Mouse (Mus musculus): Measurements from ENCODE around the gene Tmem53.

DNA sequence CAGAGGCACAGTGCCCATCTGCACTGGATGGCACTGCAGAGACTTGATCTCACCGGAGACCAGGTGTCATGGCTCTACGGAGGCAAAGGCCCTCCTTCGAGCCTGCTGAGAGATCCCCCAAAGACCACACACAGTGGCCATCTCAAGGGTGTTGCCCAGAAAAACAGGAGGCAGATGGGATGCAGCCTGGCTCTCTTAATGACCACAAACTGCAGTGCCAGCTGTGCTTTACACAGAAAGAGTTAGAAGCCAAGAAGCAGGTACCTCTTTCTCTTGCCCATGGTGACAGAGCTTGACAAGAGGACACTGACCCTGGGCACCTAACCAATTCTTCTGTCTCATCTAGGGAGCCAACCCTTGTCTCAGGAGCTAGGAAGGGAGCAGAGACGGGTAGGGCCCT is 32.6 kb downstream of the Tmem53 start:
- TF ChIP-seq KAT2A (conservative IDR thresholded peaks at IDR 0.05; ENCODE audit: low read depth, low read length) (no peak), EP300 (IDR thresholded peaks at IDR 0.05; ENCODE audit: low read depth in 1 of 2, low read length in 2 of 2) (no peak), GABPA (IDR thresholded peaks at IDR 0.05; ENCODE audit: low read depth, low read length) (no peak), SIN3A (IDR thresholded peaks at IDR 0.05; ENCODE audit: low read length) (no peak), MXI1 (IDR thresholded peaks at IDR 0.05; ENCODE audit: low read depth, low read length) (no peak), CTCF (IDR thresholded peaks at IDR 0.05 in 2 of 3, conservative IDR thresholded peaks at IDR 0.05 in 1 of 3; ENCODE audit: control insufficient read depth in 1 of 3, insufficient read depth in 1 of 3, low read depth in 2 of 3, low read length in 3 of 3, poor library complexity in 1 of 3, severe bottlenecking in 1 of 3) (no peak), TBP (IDR thresholded peaks at IDR 0.05; ENCODE audit: low read depth, low read length) (no peak), ZKSCAN1 (IDR thresholded peaks at IDR 0.05; ENCODE audit: low read depth, low read length) (no peak), NRF1 (IDR thresholded peaks at IDR 0.05; ENCODE audit: insufficient read depth, low read depth, low read length, poor library complexity, severe bottlenecking) (no peak), MAFK (IDR thresholded peaks at IDR 0.05; ENCODE audit: borderline replicate concordance, low read depth, low read length) (no peak), MYB (IDR thresholded peaks at IDR 0.05; ENCODE audit: low read depth, low read length) (no peak), RCOR1 (IDR thresholded peaks at IDR 0.05; ENCODE audit: low read depth, low read length) (no peak), POLR2A (IDR thresholded peaks at IDR 0.05; ENCODE audit: control insufficient read depth in 1 of 2, insufficient read depth in 1 of 2, low read depth in 1 of 2, low read length in 2 of 2, poor library complexity in 1 of 2) (no peak)
